Mouse (Mus musculus): Measurements from ENCODE around the gene Dixdc1. TPM values are rescaled to one million over a fixed set of nuclear protein-coding genes. Genes with fewer than 3 reads are reported as not detected.

The Dixdc1 gene
- total RNA-seq, 1 experiment from 2014 or later: 8.1 TPM

DNA sequence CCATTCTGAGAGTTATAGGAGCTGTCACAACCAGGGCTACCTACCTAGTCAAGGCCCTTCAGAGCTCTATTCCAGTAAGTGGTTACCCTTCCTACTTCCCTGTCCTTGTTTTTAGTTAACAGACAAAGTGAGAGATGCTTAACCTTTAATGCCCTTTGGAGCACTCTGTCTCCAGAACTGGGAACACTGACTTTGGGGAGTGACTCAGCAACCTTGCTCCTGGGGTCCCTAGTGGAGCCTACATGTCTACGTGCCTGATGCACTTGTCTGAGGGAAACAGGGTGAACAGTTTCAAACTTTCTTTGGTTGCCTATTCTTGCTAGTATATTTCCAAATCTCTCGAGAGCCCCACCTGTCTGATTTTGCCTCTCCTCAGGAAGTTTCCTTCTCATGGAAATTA lies 3.4 kb upstream of the Dixdc1 start:
- DNase-seq: no peak

GRCm38 (mm10) chr9:50742261-50742660 lies 2.9 kb upstream of the Dixdc1 start:
- DNase-seq: no peak

- no peak for DNase-seq
Measured at GRCm38 (mm10) chr9:50740867-50741784, 1.8 kb upstream of the Dixdc1 start.

- peak; percentile 32 for DNase-seq
Measured at GRCm38 (mm10) chr9:50734989-50735388, 4.3 kb downstream of the Dixdc1 start.

GRCm38 (mm10) chr9:50732560-50732959 lies 6.8 kb downstream of the Dixdc1 start:
- no peak for DNase-seq

GRCm38 (mm10) chr9:50729600-50729999 lies 9.7 kb downstream of the Dixdc1 start:
- DNase-seq: no peak

GRCm38 (mm10) chr9:50727925-50728651 lies 11.2 kb downstream of the Dixdc1 start:
- peak; percentile 74 for DNase-seq

GRCm38 (mm10) chr9:50727171-50727924 lies 12.0 kb downstream of the Dixdc1 start:
- peak; percentile 17 for DNase-seq

- no peak for DNase-seq
Measured at GRCm38 (mm10) chr9:50725921-50726590, 13.3 kb downstream of the Dixdc1 start.

- DNase-seq: no peak
Measured at GRCm38 (mm10) chr9:50724661-50725330, 14.5 kb downstream of the Dixdc1 start.

DNA sequence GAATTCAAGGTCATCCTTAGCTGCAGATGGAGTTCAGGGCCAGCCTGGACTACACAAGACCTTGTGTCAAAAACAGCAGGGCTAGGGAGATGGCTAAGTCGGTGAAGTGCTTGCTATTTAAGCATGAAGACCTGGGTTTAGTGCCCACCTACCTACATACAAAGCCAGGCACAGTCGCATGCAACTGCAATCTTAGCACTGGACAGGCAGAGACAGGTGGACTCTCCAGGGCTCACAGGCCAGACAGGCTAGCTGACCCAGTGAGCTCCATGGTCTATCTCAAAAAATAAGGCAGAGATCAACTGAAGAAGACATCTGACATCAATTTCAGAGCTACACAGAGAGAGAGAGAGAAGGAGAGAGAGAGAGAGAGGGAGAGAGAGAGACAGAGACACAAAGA lies 15.2 kb downstream of the Dixdc1 start:
- DNase-seq: no peak

- peak; percentile 78 for DNase-seq
Measured at GRCm38 (mm10) chr9:50723406-50723805, 15.9 kb downstream of the Dixdc1 start.

- DNase-seq: no peak
Measured at GRCm38 (mm10) chr9:50722451-50722911, 16.8 kb downstream of the Dixdc1 start.

DNA sequence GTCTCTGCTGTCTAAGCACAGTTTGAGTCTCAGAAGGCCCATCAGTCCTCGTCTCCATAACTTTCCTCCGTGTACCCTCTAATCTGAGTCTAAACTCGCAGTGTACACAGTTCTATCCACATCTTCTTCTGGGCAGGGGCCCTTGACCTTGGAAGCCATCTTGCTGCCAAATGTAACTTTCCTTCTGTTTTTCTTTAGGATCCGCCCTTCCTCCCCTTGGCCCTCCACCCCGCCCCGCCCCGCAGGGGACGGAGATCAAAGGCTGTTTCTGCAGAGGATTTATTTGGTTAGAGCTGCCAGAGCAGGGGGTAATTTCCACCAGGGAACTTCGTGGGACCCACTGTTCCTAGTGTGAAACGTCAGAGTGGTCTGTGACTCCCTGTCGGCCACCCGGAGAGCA lies 18.3 kb downstream of the Dixdc1 start:
- peak; percentile 29 for DNase-seq

DNA sequence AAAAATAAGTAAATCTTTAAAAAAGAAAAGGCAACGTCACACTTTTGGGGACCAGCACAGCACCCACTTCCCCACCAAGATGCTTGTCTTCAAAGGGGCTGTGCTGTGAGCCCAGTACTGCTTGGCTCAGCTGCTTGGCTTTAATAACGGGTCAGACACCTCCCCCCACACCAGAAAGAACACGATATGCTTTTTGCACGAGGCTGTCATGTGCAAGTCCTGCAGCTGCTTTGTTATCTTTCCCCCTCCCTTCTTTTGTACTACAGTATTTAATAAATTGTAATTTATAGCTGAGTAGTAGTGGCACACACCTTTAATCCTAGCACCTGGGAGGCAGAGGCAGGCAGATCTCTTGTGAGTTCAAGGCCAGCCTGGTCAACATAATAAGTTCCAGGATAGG lies 20.4 kb downstream of the Dixdc1 start:
- no peak for DNase-seq

DNA sequence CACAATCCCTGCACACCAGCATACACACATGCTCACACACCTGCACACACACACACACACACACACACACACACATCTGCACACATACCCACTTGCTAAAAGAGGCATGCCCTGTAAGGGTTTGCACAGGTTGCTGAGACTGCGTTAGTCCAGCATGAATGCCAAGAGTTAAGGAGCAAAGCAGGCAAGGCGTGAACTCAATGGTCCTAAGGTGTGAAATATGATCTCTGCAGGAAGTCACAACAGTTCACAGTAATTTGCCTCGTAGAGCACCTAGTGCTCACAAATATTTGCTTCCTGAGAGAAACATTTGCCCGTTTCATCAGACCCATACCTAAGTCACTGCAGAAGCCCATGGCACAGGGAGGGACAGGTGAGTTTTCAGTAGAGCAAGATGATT lies 25.1 kb downstream of the Dixdc1 start:
- no peak for DNase-seq

GRCm38 (mm10) chr9:50711337-50711736 lies 28.0 kb downstream of the Dixdc1 start:
- DNase-seq: no peak

DNA sequence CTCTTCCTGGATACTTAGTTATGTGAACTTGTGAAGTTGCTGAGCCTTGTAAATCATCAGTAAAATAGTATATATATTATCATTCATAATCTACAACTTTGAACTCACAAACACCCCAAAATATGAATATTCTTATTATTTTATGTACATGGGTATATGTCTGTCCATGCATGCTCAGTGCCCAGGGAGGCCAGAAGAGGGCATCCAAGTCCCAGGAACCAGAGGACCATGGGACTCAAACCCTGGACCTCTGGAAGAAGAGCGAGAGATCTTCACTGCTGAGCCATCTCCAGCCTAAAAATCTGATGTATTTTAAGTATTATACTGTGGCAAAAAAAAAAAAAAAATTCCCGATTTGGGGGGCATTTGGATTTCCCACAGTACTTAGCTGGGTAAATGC lies 30.2 kb downstream of the Dixdc1 start:
- DNase-seq: peak; percentile 51

DNA sequence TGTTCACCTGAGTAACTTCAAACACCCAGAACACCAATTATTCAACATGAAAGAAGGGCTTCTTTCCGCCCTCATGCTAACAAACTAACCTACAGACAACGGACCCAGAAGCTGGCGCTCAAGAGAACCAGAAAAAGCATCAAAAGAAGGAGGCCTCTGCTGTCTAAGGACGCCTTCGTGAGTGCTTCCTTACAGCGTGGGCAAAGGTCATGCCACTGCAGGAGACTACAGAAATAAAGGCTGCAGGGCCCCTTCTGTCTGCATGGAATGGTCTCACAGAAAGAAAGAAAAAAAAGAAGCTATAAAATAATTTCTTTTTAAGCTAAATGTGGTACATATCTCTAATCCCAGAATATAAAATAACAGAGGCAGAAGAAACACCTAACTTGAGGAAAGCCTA lies 34.4 kb downstream of the Dixdc1 start:
- DNase-seq: no peak

DNA sequence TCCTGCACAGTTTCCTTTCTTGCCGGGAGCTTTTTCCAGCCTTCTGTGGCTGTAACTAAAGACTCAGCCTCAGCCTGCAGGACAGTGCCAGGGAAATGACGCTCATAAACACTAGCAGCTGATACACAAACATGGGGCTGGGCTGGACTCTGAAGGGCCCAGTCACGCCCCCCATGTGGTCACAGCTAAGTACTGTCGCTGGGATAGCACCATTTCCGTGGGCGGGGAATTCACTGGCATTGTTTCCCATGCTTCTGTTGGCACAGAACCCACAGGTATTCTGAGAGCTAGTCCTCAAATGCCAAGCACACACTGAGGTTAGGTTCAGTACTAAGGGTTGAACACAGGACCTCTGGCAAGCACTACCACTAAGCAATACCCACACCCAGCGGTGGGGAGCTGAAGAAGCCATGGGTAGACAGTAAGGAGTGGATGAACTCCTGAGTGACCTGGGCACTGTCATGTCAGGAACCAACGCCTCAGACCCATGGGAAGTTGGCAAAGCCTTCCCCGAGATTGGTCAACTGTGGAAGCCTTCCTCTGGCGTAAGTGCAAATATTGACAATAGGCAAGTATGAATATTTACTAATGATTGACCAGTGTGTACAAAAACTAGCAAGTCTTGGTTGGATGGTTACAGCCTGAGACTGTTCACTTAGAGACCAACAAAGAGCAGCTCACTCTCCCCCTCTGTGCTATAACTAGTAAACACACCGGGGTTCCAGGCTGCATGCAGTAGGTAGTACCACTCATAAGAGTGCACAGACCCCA lies 38.2 kb downstream of the Dixdc1 start:
- no peak for DNase-seq
